Mouse (Mus musculus) neural tube, embryonic 14.5 days (tissue): ENCODE measurements around the gene Acaa1b. TPM values are rescaled to one million over a fixed set of nuclear protein-coding genes. Genes with fewer than 3 reads are reported as not detected.
A peak's percentile ranks its signal among the peaks of the same experiment; 100 is the strongest.

Experiments
- ATAC-seq: fragments of 200-750 bp; cut with Nextera tagmentation; 2 replicates; pipeline ENCODE4 v1.8.0; 2017; ENCODE audit warnings: low read depth, mild to moderate bottlenecking, moderate TSS enrichment, moderate library complexity
- H3K27ac ChIP-seq: fragments of 300-500 bp; sonication (generic); 2 replicates; pipeline ENCODE4 v1.5.1; 2014; ENCODE audit warnings: low read depth, mild to moderate bottlenecking, control low read depth, low read length, moderate library complexity, mixed read lengths
- H3K27me3 ChIP-seq: fragments of 300-500 bp; sonication (generic); 2 replicates; pipeline ENCODE4 v1.6.1; 2014; ENCODE audit warnings: low read length; ENCODE audit not compliant: control insufficient read depth, insufficient read depth
- H3K36me3 ChIP-seq: fragments of 300-500 bp; sonication (generic); 2 replicates; pipeline ENCODE4 v1.6.1; 2014; ENCODE audit warnings: low read length, mixed read lengths; ENCODE audit not compliant: control insufficient read depth, insufficient read depth
- H3K4me1 ChIP-seq: fragments of 300-500 bp; sonication (generic); 2 replicates; pipeline ENCODE4 v1.6.1; 2014; ENCODE audit warnings: low read length; ENCODE audit not compliant: control insufficient read depth, insufficient read depth
- H3K4me2 ChIP-seq: fragments of 300-500 bp; sonication (generic); 2 replicates; pipeline ENCODE4 v1.6.1; 2014; ENCODE audit warnings: mild to moderate bottlenecking, low read depth, low read length, control low read depth
- H3K4me3 ChIP-seq: fragments of 300-500 bp; sonication (generic); 2 replicates; pipeline ENCODE4 v1.5.1; 2014; ENCODE audit warnings: low read depth, low read length, control low read depth, mixed read lengths
- H3K9ac ChIP-seq: fragments of 300-500 bp; sonication (generic); replicated peaks from 2 replicates; pipeline ENCODE4 v1.6.1; 2014; ENCODE audit warnings: low read depth, mild to moderate bottlenecking, control low read depth, low read length, mixed read lengths
- H3K9me3 ChIP-seq: fragments of 300-500 bp; sonication (generic); 2 replicates; pipeline ENCODE4 v1.6.1; 2016; ENCODE audit warnings: low read length; ENCODE audit not compliant: control insufficient read depth
- WGBS: fragments of 180-500 bp; shearing (Covaris S2); extraction: QIAGEN DNeasy Blood & Tissue Kit; methylation state at CpG from one replicate; pipeline ENCODE4 v1.1.7; 2014; 5-methylcytosine and 5-hydroxymethylcytosine counted together
- polyA plus RNA-seq: library from polyadenylated mRNA; unstranded; fragments of >200 nt; fragmentation: Nextera tagmentation; extraction: Ambion mirVana; gene quantifications from 2 replicates; pipeline ENCODE4 v1.2.1, GENCODE M21; 2014

The Acaa1b gene
- polyA plus RNA-seq, 1 experiment from 2014 or later, result 4.8 TPM

- no peak overlapping the region for H3K27ac ChIP-seq
Observed at GRCm38 (mm10) chr9:119179292-119179691, 22.4 kb upstream of the Acaa1b start.

GRCm38 (mm10) chr9:119167608-119168007, 10.7 kb upstream of the Acaa1b start:
- H3K4me2 ChIP-seq, result no peak overlapping the region
- no peaks in the 10 kb centered on the region for H3K9me3 ChIP-seq
- H3K27ac ChIP-seq, result no peak overlapping the region
- no peaks in the 10 kb centered on the region for H3K36me3 ChIP-seq
- ATAC-seq, result no peak
- no peak overlapping the region for H3K9ac ChIP-seq
- H3K4me1 ChIP-seq, result no peaks in the 10 kb centered on the region
- no peak overlapping the region for H3K4me3 ChIP-seq
- H3K27me3 ChIP-seq, result no peaks in the 10 kb centered on the region
- WGBS, result 98% methylated on average over 2 of the region's 2 CpGs

More at GRCm38 (mm10) chr9:119179292-119179691, 22.4 kb upstream of the Acaa1b start:
- Histone ChIP-seq H3K36me3 (no peaks in the 10 kb centered on the region), H3K9me3 (no peaks in the 10 kb centered on the region), H3K4me2 (no peak overlapping the region), H3K4me3 (no peak overlapping the region), H3K27me3 (no peaks in the 10 kb centered on the region), H3K9ac (no peak overlapping the region), H3K4me1 (no peaks in the 10 kb centered on the region)
- 87% methylated on average over 11 of the region's 11 CpGs for WGBS
- ATAC-seq, result no peak

- WGBS, result 96% methylated on average over 6 of the region's 6 CpGs
- Histone ChIP-seq H3K4me2 (no peak overlapping the region), H3K4me1 (no peaks in the 10 kb centered on the region), H3K4me3 (no peak overlapping the region), H3K36me3 (no peaks in the 10 kb centered on the region), H3K9me3 (no peaks in the 10 kb centered on the region), H3K27ac (no peak overlapping the region), H3K9ac (no peak overlapping the region), H3K27me3 (no peaks in the 10 kb centered on the region)
- no peak for ATAC-seq
Observed at GRCm38 (mm10) chr9:119165548-119165947, 8.7 kb upstream of the Acaa1b start.

- no peak overlapping the region for H3K9ac ChIP-seq
- no peak overlapping the region for H3K27ac ChIP-seq
- H3K27me3 ChIP-seq, result no peaks in the 10 kb centered on the region
- H3K4me3 ChIP-seq, result no peak overlapping the region
- H3K9me3 ChIP-seq, result no peaks in the 10 kb centered on the region
- 89% methylated on average over 7 of the region's 7 CpGs for WGBS
- no peak overlapping the region for H3K4me2 ChIP-seq
- no peak for ATAC-seq
- no peaks in the 10 kb centered on the region for H3K36me3 ChIP-seq
- no peaks in the 10 kb centered on the region for H3K4me1 ChIP-seq
Observed at GRCm38 (mm10) chr9:119164743-119165142, 7.8 kb upstream of the Acaa1b start.

- WGBS, result 87% methylated on average over 3 of the region's 3 CpGs
- H3K36me3 ChIP-seq, result no peaks in the 10 kb centered on the region
- no peak for ATAC-seq
- no peaks in the 10 kb centered on the region for H3K9me3 ChIP-seq
- no peaks in the 10 kb centered on the region for H3K4me1 ChIP-seq
- H3K4me3 ChIP-seq, result no peak overlapping the region
- no peaks in the 10 kb centered on the region for H3K27me3 ChIP-seq
- no peak overlapping the region for H3K4me2 ChIP-seq
- no peak overlapping the region for H3K9ac ChIP-seq
- H3K27ac ChIP-seq, result no peak overlapping the region
Observed at GRCm38 (mm10) chr9:119160689-119161088, 3.8 kb upstream of the Acaa1b start.

GRCm38 (mm10) chr9:119158861-119159260, 2.0 kb upstream of the Acaa1b start, which contains the start of gene Gm47289:
Gm47289 (plus strand) TSS chr9:119159161.
- ATAC-seq, result no peak
- no peaks in the 10 kb centered on the region for H3K9me3 ChIP-seq
- H3K4me1 ChIP-seq, result no peaks in the 10 kb centered on the region
- H3K9ac ChIP-seq, result no peak within 1 kb of the TSS
- H3K4me3 ChIP-seq, result no peak within 1 kb of the TSS
- H3K4me2 ChIP-seq, result no peak within 1 kb of the TSS
- no peaks in the 10 kb centered on the region for H3K36me3 ChIP-seq
- H3K27me3 ChIP-seq, result no peaks in the 10 kb centered on the region
- 70% methylated on average over 4 of the region's 4 CpGs for WGBS
- H3K27ac ChIP-seq, result no peak within 1 kb of the TSS

- H3K4me2 ChIP-seq, result no peak overlapping the region; the same call in 1 of the 2 replicates
- H3K36me3 ChIP-seq, result no peaks in the 10 kb centered on the region
- no peak overlapping the region for H3K9ac ChIP-seq
- H3K4me3 ChIP-seq, result 0 out of 2 replicates have a peak overlapping the region, but pooled peaks have one; percentile 44
- no peaks in the 10 kb centered on the region for H3K4me1 ChIP-seq
- no peaks in the 10 kb centered on the region for H3K27me3 ChIP-seq
- no peak overlapping the region for H3K27ac ChIP-seq
- no peak for ATAC-seq
- 60% methylated on average over 7 of the region's 7 CpGs for WGBS
- H3K9me3 ChIP-seq, result no peaks in the 10 kb centered on the region
Observed at GRCm38 (mm10) chr9:119155826-119156225, 1.1 kb downstream of the Acaa1b start.

GRCm38 (mm10) chr9:119155416-119155815, 1.5 kb downstream of the Acaa1b start:
- 88% methylated on average over 8 of the region's 8 CpGs for WGBS
- ATAC-seq, result no peak
- Histone ChIP-seq H3K36me3 (no peaks in the 10 kb centered on the region), H3K4me1 (no peaks in the 10 kb centered on the region), H3K4me2 (no peak overlapping the region), H3K9me3 (no peaks in the 10 kb centered on the region), H3K27ac (no peak overlapping the region), H3K4me3 (no peak overlapping the region), H3K9ac (no peak overlapping the region), H3K27me3 (no peaks in the 10 kb centered on the region)

GRCm38 (mm10) chr9:119151751-119152150, 5.1 kb downstream of the Acaa1b start:
- Histone ChIP-seq H3K9ac (no peak overlapping the region), H3K27ac (no peak overlapping the region), H3K36me3 (no peaks in the 10 kb centered on the region), H3K4me1 (no peaks in the 10 kb centered on the region), H3K9me3 (no peaks in the 10 kb centered on the region), H3K4me2 (no peak overlapping the region), H3K27me3 (no peaks in the 10 kb centered on the region), H3K4me3 (no peak overlapping the region)
- 50% methylated on average over 2 of the region's 2 CpGs for WGBS
- ATAC-seq, result no peak
